Mouse (Mus musculus): ENCODE results near the gene Arid3c. TPM values are rescaled to one million over a fixed set of nuclear protein-coding genes. Genes with fewer than 3 reads are reported as not detected.
A peak's percentile ranks its signal among the peaks of the same experiment; 100 is the strongest.
"Not testable (repeated sequence)": the region's sequence is repeated elsewhere in the genome, so short reads cannot be mapped to it uniquely, and the experiment has no call there.

Gene Arid3c
- polyA plus RNA-seq, 1 experiment from 2014 or later, result 1.6 TPM

DNA sequence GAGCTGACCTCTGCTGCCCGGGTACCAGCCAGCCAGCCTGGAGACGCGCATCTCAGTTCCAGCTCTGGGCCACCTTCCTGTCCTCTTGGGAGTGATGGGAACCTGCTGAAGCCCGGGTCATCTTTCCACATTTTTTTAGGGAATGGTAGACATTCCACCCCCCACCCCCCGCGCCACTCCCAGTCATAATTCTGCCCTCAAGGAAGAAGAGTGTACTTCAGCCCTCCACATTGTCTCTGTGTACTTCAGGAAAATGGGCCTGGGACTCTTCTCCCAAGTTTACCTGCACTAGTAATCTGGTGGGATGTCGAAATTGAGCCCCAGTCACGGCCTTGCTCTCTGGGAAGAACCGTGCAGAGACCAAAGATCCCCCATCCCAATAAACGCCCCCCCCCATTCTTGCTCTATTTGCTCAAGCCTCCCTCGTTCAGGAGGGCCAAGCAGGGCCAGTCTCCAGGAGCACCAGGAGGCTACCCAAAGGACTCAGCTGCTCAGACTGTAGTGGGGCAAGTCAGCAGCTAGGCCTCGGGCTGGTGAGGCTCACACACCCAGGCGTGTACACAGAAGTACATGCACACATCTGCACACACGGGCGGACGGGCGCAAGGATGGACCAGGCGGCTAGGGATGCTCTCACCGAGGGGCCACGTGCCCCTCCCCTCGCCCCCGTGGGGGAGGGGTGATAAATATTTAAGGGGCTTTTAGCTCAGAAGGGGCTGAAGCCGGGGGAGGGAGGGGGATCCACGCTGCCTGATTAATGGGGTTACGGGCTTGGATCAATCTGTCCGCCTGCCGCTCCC lies 46.6 kb downstream of the Arid3c start:
- 3% methylated on average over 24 of the region's 27 CpGs for WGBS
- Histone ChIP-seq H3K4me1 (peaks cover 29% of the 10 kb centered on the region), H3K27ac (replicated peaks) (peak overlapping the region; percentile 45; the same call in 1 of the 2 replicates)

DNA sequence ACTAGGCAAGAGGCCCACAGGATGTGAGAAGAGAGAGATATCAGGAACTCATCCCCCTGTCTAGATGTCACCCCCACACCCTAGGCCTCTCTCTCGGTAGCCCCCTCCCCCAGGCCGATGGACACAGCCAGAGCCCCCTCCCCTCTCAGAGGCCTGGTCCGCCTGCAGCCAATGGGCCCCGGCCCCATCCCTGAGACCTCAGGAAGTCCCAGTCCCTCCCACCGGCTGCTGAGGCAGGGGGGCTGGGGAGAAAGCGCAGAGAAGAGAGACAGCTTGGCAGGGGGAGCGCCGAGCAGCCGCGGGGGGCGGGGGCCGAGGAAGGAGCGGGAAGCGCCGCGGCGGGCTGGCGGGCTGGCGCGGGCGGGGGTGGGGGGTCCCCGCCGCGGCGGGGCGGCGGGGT lies 47.6 kb downstream of the Arid3c start:
- Histone ChIP-seq H3K4me2 (peak overlapping the region; percentile 48), H3K4me1 (peaks cover 38% of the 10 kb centered on the region), H3K4me3 (replicated peaks) (peak overlapping the region; percentile 26)
- 0% methylated on average over 5 of the region's 27 CpGs for WGBS
- not testable (repeated sequence) for H3K27ac ChIP-seq (replicated peaks); H3K36me3 ChIP-seq; H3K9me3 ChIP-seq (replicated peaks); H3K9ac ChIP-seq (replicated peaks); H3K27me3 ChIP-seq (replicated peaks)
- peak; percentile 23; the same call in 1 of the 2 replicates for ATAC-seq (ENCODE audit: low FRiP score)

More for the DNA sequence above, 46.6 kb downstream of the Arid3c start:
- H3K9ac ChIP-seq (replicated peaks); H3K36me3 ChIP-seq; H3K27me3 ChIP-seq (replicated peaks); H3K9me3 ChIP-seq (replicated peaks): not testable (repeated sequence)
- ATAC-seq (ENCODE audit: low FRiP score), result peak; percentile 32
- peak overlapping the region; percentile 46 for H3K4me2 ChIP-seq
- peak overlapping the region; percentile 25; the same call in 1 of the 2 replicates for H3K4me3 ChIP-seq (replicated peaks)

DNA sequence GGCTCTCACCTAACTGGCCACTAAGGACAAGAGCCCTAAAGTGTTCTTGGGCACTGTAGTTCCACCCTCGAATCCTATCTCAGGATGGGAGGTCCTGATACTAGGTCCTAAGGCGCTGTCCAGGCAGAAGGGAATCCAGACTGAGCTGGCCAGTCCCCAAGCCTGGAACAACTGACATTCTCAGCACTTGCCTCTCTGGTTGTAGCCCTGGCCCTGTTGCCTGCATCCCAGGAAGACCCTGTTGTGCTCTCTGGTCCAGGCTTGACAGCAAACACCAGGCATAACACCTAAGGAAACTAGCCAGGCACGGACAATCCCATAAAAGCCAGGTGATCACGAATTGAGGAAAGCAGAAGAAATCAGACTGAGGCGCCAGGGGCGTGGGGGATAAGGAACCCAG lies 48.2 kb downstream of the Arid3c start:
- H3K9me3 ChIP-seq (replicated peaks), result no peaks in the 10 kb centered on the region
- peak overlapping the region; percentile 61; the same call in 1 of the 2 replicates for H3K27ac ChIP-seq (replicated peaks)
- H3K4me3 ChIP-seq (replicated peaks), result 0 out of 2 replicates have a peak overlapping the region, but pooled peaks have one; percentile 5
- H3K27me3 ChIP-seq (replicated peaks), result no peaks in the 10 kb centered on the region
- no peaks in the 10 kb centered on the region for H3K36me3 ChIP-seq
- peaks cover 43% of the 10 kb centered on the region for H3K4me1 ChIP-seq
- no peak for ATAC-seq (ENCODE audit: low FRiP score)
- WGBS, result 33% methylated on average over 6 of the region's 6 CpGs
- no peak overlapping the region for H3K9ac ChIP-seq (replicated peaks)
- peak overlapping the region; percentile 48 for H3K4me2 ChIP-seq

DNA sequence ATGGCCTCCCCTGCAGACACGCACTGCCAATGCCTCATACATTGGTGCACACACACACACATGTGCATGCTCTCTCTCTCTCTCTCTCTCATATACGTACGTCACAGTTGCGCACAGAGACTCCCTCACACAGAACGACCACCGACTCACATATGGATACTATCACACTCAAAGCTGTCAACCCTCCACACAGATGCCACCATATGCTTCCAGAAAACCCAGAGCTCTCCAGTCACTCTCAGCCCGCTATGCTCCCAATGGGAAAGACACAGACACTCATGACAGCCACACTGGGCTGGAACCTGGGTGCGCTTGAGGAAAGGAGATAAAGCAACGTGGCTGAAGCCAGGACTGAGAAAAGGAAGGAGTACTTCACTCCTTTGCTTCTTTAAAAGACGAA lies 49.0 kb downstream of the Arid3c start:
- no peak overlapping the region for H3K4me2 ChIP-seq
- no peaks in the 10 kb centered on the region for H3K27me3 ChIP-seq (replicated peaks)
- H3K36me3 ChIP-seq, result no peaks in the 10 kb centered on the region
- no peak for ATAC-seq (ENCODE audit: low FRiP score)
- H3K9me3 ChIP-seq (replicated peaks), result no peaks in the 10 kb centered on the region
- no peak overlapping the region for H3K4me3 ChIP-seq (replicated peaks)
- H3K27ac ChIP-seq (replicated peaks), result no peak overlapping the region
- peaks cover 51% of the 10 kb centered on the region for H3K4me1 ChIP-seq
- WGBS, result 63% methylated on average over 10 of the region's 10 CpGs
- H3K9ac ChIP-seq (replicated peaks), result no peak overlapping the region

- Histone ChIP-seq H3K4me3 (replicated peaks) (no peak overlapping the region), H3K9me3 (replicated peaks) (no peaks in the 10 kb centered on the region), H3K27ac (replicated peaks) (no peak overlapping the region), H3K27me3 (replicated peaks) (no peaks in the 10 kb centered on the region), H3K36me3 (no peaks in the 10 kb centered on the region), H3K4me2 (no peak overlapping the region), H3K4me1 (peaks cover 59% of the 10 kb centered on the region), H3K9ac (replicated peaks) (no peak overlapping the region)
- WGBS, result 64% methylated on average over 4 of the region's 4 CpGs
- ATAC-seq (ENCODE audit: low FRiP score), result no peak
Observed at GRCm38 (mm10) chr4:41681176-41681575, 49.8 kb downstream of the Arid3c start.

DNA sequence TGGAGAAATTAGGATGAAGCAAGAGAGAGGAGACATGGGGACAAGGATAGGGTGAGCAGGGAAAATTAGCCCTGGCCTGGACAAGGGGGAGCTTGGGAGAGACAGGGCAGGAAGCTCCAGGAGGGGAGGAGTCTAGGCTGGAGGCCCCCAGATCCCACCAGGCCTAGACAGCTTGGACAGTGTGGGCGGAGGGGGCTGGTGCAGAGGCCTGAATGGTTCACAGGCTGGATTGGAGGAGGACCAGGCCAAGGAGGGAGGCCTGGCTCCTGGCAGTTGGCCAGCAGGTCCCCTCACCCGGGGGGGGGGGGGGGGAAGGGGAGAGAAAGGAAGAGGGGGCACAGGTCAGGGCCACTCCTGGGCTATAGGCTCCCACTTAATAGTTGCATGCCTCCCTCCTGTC lies 51.7 kb downstream of the Arid3c start:
- H3K9ac ChIP-seq (replicated peaks), result no peak overlapping the region
- ATAC-seq (ENCODE audit: low FRiP score), result no peak
- no peaks in the 10 kb centered on the region for H3K27me3 ChIP-seq (replicated peaks)
- no peaks in the 10 kb centered on the region for H3K9me3 ChIP-seq (replicated peaks)
- H3K4me2 ChIP-seq, result no peak overlapping the region
- WGBS, result no CpG with 5 or more reads among the region's 2 CpGs
- peak overlapping the region; percentile 54 for H3K27ac ChIP-seq (replicated peaks)
- peaks cover 73% of the 10 kb centered on the region for H3K4me1 ChIP-seq
- no peaks in the 10 kb centered on the region for H3K36me3 ChIP-seq
- no peak overlapping the region for H3K4me3 ChIP-seq (replicated peaks)

DNA sequence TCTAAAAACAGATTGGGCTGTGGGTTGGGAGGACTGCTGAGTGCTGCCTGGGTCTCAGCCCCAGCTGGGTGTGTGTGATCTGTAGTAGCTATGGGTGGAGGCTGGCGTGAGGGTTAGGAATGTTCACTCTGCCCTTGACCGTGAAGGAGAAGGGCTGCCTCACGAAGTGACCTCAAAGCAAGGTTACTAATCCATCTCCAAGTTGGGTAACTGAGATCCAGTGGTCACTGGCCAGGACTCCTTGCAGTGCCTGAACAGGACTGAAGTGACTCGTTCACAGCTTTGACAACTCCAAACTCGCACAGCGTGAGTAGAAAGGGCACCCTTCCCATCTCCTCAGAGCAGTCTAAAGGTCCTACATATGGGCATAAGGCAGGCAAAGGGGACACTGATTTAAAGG lies 52.1 kb downstream of the Arid3c start:
- Histone ChIP-seq H3K27me3 (replicated peaks) (no peaks in the 10 kb centered on the region), H3K36me3 (no peaks in the 10 kb centered on the region), H3K4me1 (peaks cover 70% of the 10 kb centered on the region), H3K27ac (replicated peaks) (peak overlapping the region; percentile 54), H3K4me3 (replicated peaks) (no peak overlapping the region), H3K9ac (replicated peaks) (no peak overlapping the region), H3K9me3 (replicated peaks) (no peaks in the 10 kb centered on the region), H3K4me2 (no peak overlapping the region)
- WGBS, result 81% methylated on average over 6 of the region's 6 CpGs
- no peak for ATAC-seq (ENCODE audit: low FRiP score)

DNA sequence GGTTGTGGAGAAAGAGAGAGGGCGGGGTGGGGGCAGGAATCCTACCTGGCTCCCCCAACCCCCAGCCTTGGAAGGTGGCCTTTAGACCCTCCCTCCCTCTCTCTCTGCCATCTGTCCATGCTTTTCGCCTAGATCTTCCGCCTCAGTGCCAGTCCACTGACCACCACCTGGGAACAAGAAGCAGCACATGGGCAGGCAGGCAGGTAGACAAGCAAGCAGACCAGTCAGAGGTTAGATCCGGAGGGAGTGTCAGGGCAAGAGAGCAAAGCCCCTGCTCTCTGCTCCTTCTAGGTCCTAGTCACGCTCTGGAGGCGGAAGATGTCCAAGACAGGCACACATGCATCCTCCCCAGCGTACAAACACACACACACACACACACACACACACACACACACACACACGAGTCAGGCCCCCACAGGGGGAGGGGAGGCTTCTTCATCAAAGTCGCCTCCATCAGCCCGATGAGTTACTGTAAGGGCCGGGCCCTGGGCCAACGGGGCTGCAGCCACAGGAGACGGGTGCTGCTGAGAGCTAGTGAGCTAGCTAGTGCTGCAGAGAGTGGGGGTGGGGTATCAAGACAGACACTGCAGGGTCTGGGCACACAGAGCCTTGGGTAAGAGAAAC lies 53.8 kb downstream of the Arid3c start:
- Histone ChIP-seq H3K4me1 (peaks cover 76% of the 10 kb centered on the region), H3K4me2 (no peak overlapping the region)
- WGBS, result 37% methylated on average over 13 of the region's 13 CpGs

DNA sequence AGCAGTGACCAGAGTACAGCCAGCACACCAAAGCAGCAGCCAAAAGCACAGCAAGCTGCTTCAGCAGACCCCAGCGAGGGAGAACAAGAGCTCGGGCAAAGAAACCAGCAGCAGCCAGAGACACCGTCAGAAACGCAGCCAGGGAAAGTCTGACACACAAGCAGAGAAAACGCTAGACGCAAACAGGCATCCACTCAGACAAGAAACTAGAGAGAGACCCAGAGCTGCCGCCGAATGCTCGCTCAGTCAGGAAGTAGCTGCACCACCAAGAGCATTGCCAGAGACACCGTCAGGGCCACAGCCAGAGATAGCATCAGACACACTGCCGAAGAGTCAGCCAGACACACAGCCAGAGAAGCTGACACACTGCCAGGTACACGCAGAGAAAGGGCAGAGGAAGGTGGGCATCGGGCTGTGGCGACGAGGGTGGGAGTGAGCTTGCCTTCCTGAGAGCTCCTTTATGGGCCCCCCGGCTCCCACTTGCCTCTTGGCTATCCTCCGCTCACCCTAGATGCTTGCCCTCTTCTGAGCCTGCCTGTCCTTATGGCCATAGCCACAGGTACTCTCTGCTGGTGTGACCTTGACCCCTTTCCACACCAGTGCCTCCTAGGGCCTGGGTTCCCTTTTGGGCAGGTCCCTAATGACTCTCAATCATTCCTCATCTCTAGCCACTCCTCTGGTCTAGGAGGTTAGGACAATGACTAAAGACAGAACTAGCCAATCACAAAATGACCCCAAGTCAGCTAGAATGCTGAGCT lies 54.5 kb downstream of the Arid3c start:
- no peak for ATAC-seq (ENCODE audit: low FRiP score)
- Histone ChIP-seq H3K36me3 (no peaks in the 10 kb centered on the region), H3K27ac (replicated peaks) (peak overlapping the region; percentile 58), H3K9ac (replicated peaks) (no peak overlapping the region), H3K4me2 (peak overlapping the region; percentile 13; the same call in 1 of the 2 replicates), H3K4me3 (replicated peaks) (no peak overlapping the region), H3K4me1 (peaks cover 81% of the 10 kb centered on the region), H3K27me3 (replicated peaks) (no peaks in the 10 kb centered on the region), H3K9me3 (replicated peaks) (no peaks in the 10 kb centered on the region)
- WGBS, result 62% methylated on average over 17 of the region's 17 CpGs

More for the DNA sequence above, 53.8 kb downstream of the Arid3c start:
- Histone ChIP-seq H3K9me3 (replicated peaks) (no peaks in the 10 kb centered on the region), H3K4me3 (replicated peaks) (no peak overlapping the region), H3K9ac (replicated peaks) (no peak overlapping the region), H3K27ac (replicated peaks) (peak overlapping the region; percentile 58; the same call in 1 of the 2 replicates), H3K27me3 (replicated peaks) (no peaks in the 10 kb centered on the region), H3K36me3 (no peaks in the 10 kb centered on the region)
- ATAC-seq (ENCODE audit: low FRiP score), result peak; percentile 69
